Mouse (Mus musculus) spleen, adult 2 months (tissue): ENCODE results near the gene Reln.

ENCODE experiments used
- CTCF ChIP-seq: fragments of 200-500 bp; IDR thresholded peaks from 2 replicates; pipeline ENCODE4 v1.5.1; 2011; ENCODE audit warnings: mild to moderate bottlenecking, inconsistent platforms; ENCODE audit not compliant: insufficient read depth, insufficient read length, insufficient replicate concordance; ENCODE audit errors: extremely low read depth
- POLR2A ChIP-seq: fragments of 200-500 bp; IDR thresholded peaks from 2 replicates; pipeline ENCODE4 v1.6.1; 2011; ENCODE audit warnings: low read depth, low read length, inconsistent platforms

DNA sequence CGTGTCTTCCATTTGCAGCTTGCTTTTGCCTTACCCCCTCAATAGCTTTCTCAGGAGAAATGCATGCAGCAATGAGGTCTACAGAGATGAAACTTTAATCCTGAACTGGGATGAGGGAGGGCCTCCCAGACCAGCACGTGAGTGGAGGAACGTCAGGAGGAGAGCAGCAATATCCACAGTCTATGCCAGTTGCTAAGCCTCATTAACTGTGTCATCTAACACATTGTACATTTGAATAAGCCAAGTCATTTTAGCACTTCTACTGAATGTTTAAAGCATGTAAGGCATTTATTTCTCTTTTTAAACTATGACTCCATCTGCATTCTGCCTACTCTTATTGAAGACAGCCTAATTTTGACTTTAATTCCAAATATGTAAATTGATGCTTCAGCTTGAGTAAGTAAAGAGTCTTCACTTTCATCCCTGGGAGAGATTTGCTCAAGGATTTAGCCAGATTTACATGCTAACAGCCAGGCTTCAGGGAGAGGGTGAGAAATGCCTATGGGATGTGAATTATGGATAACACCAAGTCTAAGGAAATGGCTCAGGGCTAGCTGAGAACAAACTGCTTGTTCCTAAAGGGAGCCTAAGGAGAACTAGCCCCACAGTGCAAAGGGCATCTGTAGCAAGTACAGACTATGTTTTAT lies 361.4 kb downstream of the Reln start:
- TF ChIP-seq CTCF: no peak
- TF ChIP-seq POLR2A: no peak
